Comparison of ENCODE assay signal across 8 mouse cellular contexts in genomic region chr5:4754701-4755281, GRCm38 (mm10). TPM values are rescaled to one million over a fixed set of nuclear protein-coding genes. Genes with fewer than 3 reads are reported as not detected.
DNase-seq lines count a peak whose midpoint lies in the region; ATAC-seq and TF ChIP-seq lines count a peak whose summit lies in the region.

No protein-coding gene starts in this region.

- H3K9me3 ChIP-seq in lung, embryonic 16.5 days (ENCODE audit: control insufficient read depth, low read length), result no peaks in the 10 kb centered on the region
- H3K9me3 ChIP-seq in hindbrain, embryonic 10.5 days, result no peaks in the 10 kb centered on the region
- H3K9me3 ChIP-seq in limb, embryonic 11.5 days (ENCODE audit: control insufficient read depth, low read length), result no peaks in the 10 kb centered on the region
- H3K9me3 ChIP-seq in stomach, postnatal 0 days (ENCODE audit: control insufficient read depth, low read length), result no peaks in the 10 kb centered on the region

- TF ChIP-seq EP300 in stomach, postnatal 0 days (optimal IDR thresholded peaks at IDR 0.05), result no peak

- WGBS in lung, embryonic 16.5 days, result 24% methylated on average over 9 of the region's 9 CpGs
- WGBS in hindbrain, embryonic 10.5 days, result 26% methylated on average over 9 of the region's 9 CpGs
- WGBS in limb, embryonic 11.5 days, result 21% methylated on average over 9 of the region's 9 CpGs
- WGBS in stomach, postnatal 0 days, result 33% methylated on average over 9 of the region's 9 CpGs

- peak overlapping the region; percentile 71 for H3K4me2 ChIP-seq in lung, embryonic 16.5 days (ENCODE audit: low read depth, low read length)
- H3K4me2 ChIP-seq in limb, embryonic 11.5 days (ENCODE audit: low read depth, severe bottlenecking), result peak overlapping the region; percentile 97
- H3K4me2 ChIP-seq in stomach, postnatal 0 days (replicated peaks; ENCODE audit: low read depth), result peak overlapping the region; percentile 93

- no peak for ATAC-seq in lung, embryonic 16.5 days (ENCODE audit: low read depth)
- no peak for ATAC-seq in limb, embryonic 11.5 days (ENCODE audit: insufficient number of reproducible peaks, low FRiP score, low TSS enrichment, low read depth)
- ATAC-seq in stomach, postnatal 0 days (ENCODE audit: low FRiP score, low TSS enrichment), result no peak

- H3K4me1 ChIP-seq in lung, embryonic 16.5 days (replicated peaks; ENCODE audit: control insufficient read depth, insufficient read depth, low read length), result peaks cover 9% of the 10 kb centered on the region; the same call in 1 of the 2 replicates
- H3K4me1 ChIP-seq in hindbrain, embryonic 10.5 days (replicated peaks), result peaks cover 42% of the 10 kb centered on the region
- H3K4me1 ChIP-seq in limb, embryonic 11.5 days (ENCODE audit: control insufficient read depth, insufficient read depth, low read length), result peaks cover 25% of the 10 kb centered on the region
- H3K4me1 ChIP-seq in stomach, postnatal 0 days (replicated peaks; ENCODE audit: control insufficient read depth, insufficient read depth), result no peaks in the 10 kb centered on the region

- H3K4me3 ChIP-seq in lung, embryonic 16.5 days (ENCODE audit: low read length), result peak overlapping the region; percentile 86
- peak overlapping the region; percentile 85 for H3K4me3 ChIP-seq in hindbrain, embryonic 10.5 days
- H3K4me3 ChIP-seq in limb, embryonic 11.5 days (ENCODE audit: low read depth, low read length), result peak overlapping the region; percentile 90
- H3K4me3 ChIP-seq in stomach, postnatal 0 days (ENCODE audit: low read depth, low read length), result peak overlapping the region; percentile 92

- peaks cover 2% of the 10 kb centered on the region; the same call in 1 of the 2 replicates for H3K36me3 ChIP-seq in lung, embryonic 16.5 days (ENCODE audit: control insufficient read depth, insufficient read depth, low read length)
- H3K36me3 ChIP-seq in hindbrain, embryonic 10.5 days, result no peaks in the 10 kb centered on the region
- H3K36me3 ChIP-seq in limb, embryonic 11.5 days (ENCODE audit: control insufficient read depth, insufficient read depth, low read length), result no peaks in the 10 kb centered on the region
- 0 out of 2 replicates have a peak, but pooled peaks cover 2% of the 10 kb centered on the region for H3K36me3 ChIP-seq in stomach, postnatal 0 days (ENCODE audit: control insufficient read depth, insufficient read depth, low read length)

- H3K9ac ChIP-seq in lung, embryonic 16.5 days (ENCODE audit: low read length), result peak overlapping the region; percentile 93
- H3K9ac ChIP-seq in limb, embryonic 11.5 days (ENCODE audit: low read length), result peak overlapping the region; percentile 22; the same call in 1 of the 2 replicates
- peak overlapping the region; percentile 1 for H3K9ac ChIP-seq in stomach, postnatal 0 days (ENCODE audit: low read length)

- H3K27ac ChIP-seq in lung, embryonic 16.5 days (ENCODE audit: low read length), result no peak overlapping the region
- H3K27ac ChIP-seq in hindbrain, embryonic 10.5 days, result no peak overlapping the region
- H3K27ac ChIP-seq in limb, embryonic 11.5 days (replicated peaks; ENCODE audit: low read depth, low read length), result no peak overlapping the region
- H3K27ac ChIP-seq in stomach, postnatal 0 days (replicated peaks), result no peak overlapping the region

- no peak for DNase-seq in lung, postnatal 36 days
- peak; percentile 17 for DNase-seq in hindbrain, embryonic 10.5 days (ENCODE audit: low spot score)
- peak; percentile 45 for DNase-seq in limb, embryonic 11.5 days (ENCODE audit: low spot score)
- DNase-seq in stomach, postnatal 0 days (ENCODE audit: low spot score), result peak; percentile 19
- no peak for DNase-seq in layer of hippocampus, adult 9-10 months (ENCODE audit: low spot score)
- no peak for DNase-seq in ovary, adult 18-20 months (ENCODE audit: low spot score)
- DNase-seq in layer of hippocampus, postnatal 36 days, result no peak

- H3K27me3 ChIP-seq in lung, embryonic 16.5 days (ENCODE audit: control insufficient read depth, insufficient read depth, low read depth, low read length), result no peaks in the 10 kb centered on the region
- H3K27me3 ChIP-seq in hindbrain, embryonic 10.5 days (ENCODE audit: insufficient read depth, poor library complexity, severe bottlenecking), result peaks cover 28% of the 10 kb centered on the region
- H3K27me3 ChIP-seq in limb, embryonic 11.5 days (ENCODE audit: control insufficient read depth, insufficient read depth, low read length), result no peaks in the 10 kb centered on the region
- H3K27me3 ChIP-seq in stomach, postnatal 0 days (ENCODE audit: control insufficient read depth, insufficient read depth, low read length), result no peaks in the 10 kb centered on the region

- TF ChIP-seq CTCF in stomach, postnatal 0 days (IDR thresholded peaks at IDR 0.05; ENCODE audit: low read depth), result no peak

RNA-seq across cellular contexts. Expression of gene Fzd1, which starts 3.0 kb away (rescaled TPM):
- polyA plus RNA-seq in lung, embryonic 16.5 days (2015; fragmentation: Nextera tagmentation; extraction: Ambion mirVana), result 27.1 and 27.5 TPM in 2 replicates
- 11.9 and 12.6 TPM in 2 replicates for polyA plus RNA-seq in hindbrain, embryonic 10.5 days (2016; fragmentation: Nextera tagmentation; extraction: Ambion mirVana)
- polyA plus RNA-seq in limb, embryonic 11.5 days (2014; fragmentation: Nextera tagmentation; extraction: Ambion mirVana), result 25.4 and 31.5 TPM in 2 replicates
- polyA plus RNA-seq in stomach, postnatal 0 days (2015; fragmentation: Nextera tagmentation; extraction: Ambion mirVana), result 18.5 and 19.6 TPM in 2 replicates
- 10 to 100 TPM in 1 of 2 experiments, 1 to 10 TPM in 1; 9.9 to 11.8 TPM for total RNA-seq in layer of hippocampus, postnatal 36 days (2021)

Comparison
In these comparisons a context has a peak if more than half of its experiments do, and no peak if none do; other contexts are left out.
1. H3K9ac ChIP-seq: peak in every context shown above with its lines; median percentile 93 in lung, embryonic 16.5 days; 22 in limb, embryonic 11.5 days; 1 in stomach, postnatal 0 days.
2. DNase-seq: peak in hindbrain, embryonic 10.5 days (single experiment), limb, embryonic 11.5 days (single experiment) and stomach, postnatal 0 days (single experiment); none in lung, postnatal 36 days (single experiment), layer of hippocampus, adult 9-10 months (single experiment), ovary, adult 18-20 months (single experiment) and layer of hippocampus, postnatal 36 days (0 of 2).
3. Peak in every context shown above with its lines, with median percentiles within 50 percentile points of each other: H3K4me2 ChIP-seq and H3K4me3 ChIP-seq.